Mouse (Mus musculus) liver (tissue): ENCODE measurements at regions not wholly inside any gene's neighbourhood (a gene's known extent, or its start where the extent isn't known, plus 50 kb on each side); places are given as distances from the start of the nearest gene placed in this dataset.

Experiments used
- DNase-seq: peaks from one replicate; pipeline ENCODE4 v3.0.0-alpha.2; 2020; ENCODE audit warnings: mixed read lengths

DNA sequence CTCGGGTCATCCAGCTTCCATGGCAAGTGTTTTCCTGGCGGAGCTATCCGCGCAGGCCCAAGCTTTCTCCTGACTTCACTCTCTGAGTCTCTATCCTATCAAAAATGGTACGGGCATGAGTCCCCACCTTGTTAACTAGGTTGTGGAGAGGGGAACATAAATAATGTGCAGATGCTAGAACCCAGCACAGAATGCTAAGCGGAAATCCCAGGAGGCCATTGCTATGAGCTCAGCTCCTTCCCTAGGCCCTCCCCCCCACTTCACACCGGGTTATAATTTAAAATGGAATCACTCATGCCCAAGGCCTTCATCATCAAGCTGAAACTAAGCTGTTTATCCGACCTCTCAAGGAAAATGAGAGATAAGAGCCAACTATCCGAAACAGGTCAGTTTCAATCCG, 60.4 kb upstream of the Cd83 start:
- no peak for DNase-seq

DNA sequence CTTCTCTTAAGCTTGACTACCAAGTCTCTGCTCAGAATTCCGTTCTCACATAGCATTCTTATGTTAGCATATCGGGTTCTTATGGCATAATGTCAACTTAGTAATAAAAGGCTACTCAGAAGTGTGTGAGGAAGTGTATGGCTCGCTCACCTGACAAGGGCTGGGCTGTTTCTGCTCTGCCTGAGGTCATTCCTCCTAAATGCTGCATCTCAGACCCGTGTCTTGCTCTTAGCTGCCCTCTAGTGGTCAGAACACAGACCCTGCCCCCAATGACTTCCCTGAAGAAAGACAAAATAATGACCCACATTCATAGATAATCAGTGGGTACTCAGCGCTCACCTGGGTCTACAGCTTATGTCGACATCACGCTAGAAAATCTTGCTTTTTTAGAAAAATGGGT, 58.9 kb upstream of the Cd83 start:
- DNase-seq: peak; percentile 52

DNA sequence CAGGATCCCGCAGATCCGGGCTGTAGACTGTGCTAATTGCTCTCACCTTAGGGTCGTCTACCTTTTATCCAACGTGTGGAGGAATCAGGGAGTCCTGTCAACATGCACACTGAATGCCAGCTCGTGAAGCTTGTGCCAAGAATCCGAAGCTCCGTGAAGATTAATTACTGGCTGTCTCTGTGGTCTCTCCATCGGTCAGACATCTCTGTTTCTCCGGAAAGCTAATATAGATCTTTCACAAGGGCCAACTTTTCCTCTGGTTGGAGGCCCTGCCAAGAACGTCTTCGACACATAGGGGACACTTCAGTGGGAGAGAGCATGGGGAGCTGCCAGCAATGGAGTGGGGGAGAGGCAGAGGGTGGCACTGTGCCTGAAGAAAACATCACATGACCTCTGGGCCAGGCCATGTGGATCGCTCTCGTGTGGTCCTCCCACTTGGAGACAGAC, 57.7 kb upstream of the Cd83 start:
- DNase-seq: no peak

DNA sequence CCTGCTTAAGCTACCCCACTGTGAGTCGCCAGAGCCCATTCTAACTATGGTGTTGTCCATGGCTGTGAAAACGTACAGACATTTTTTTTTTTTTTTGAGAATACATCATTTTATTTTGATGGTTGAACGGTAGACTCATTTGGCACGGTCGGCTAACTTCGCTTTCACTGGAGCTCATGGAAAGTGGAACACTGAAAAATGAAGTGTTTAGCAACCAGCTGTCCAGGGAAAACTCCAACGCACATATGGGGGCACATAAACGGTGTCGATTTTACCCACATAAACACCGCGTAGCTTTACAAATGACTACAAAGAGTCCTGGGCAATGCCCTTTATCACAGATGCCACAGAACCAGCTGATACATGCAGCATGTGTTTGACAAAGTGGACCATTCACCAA, 55.0 kb upstream of the Cd83 start:
- no peak for DNase-seq

- DNase-seq: no peak
Observed at GRCm38 (mm10) chr13:43733061-43733460, 51.5 kb upstream of the Cd83 start.

- DNase-seq: no peak
Observed at GRCm38 (mm10) chr13:43734641-43735040, 49.9 kb upstream of the Cd83 start.
